Mouse (Mus musculus) frontal cortex, postnatal 25 days (tissue): ENCODE measurements around the gene Slc7a7.
"Not testable (repeated sequence)": the region's sequence is repeated elsewhere in the genome, so short reads cannot be mapped to it uniquely, and the experiment has no call there.

Source experiments
- DNase-seq, 2 experiments: peaks; one replicate each; pipeline ENCODE4 v3.0.0; 2022; ENCODE audit warnings: low spot score in 2 of 2

Gene Slc7a7

DNA sequence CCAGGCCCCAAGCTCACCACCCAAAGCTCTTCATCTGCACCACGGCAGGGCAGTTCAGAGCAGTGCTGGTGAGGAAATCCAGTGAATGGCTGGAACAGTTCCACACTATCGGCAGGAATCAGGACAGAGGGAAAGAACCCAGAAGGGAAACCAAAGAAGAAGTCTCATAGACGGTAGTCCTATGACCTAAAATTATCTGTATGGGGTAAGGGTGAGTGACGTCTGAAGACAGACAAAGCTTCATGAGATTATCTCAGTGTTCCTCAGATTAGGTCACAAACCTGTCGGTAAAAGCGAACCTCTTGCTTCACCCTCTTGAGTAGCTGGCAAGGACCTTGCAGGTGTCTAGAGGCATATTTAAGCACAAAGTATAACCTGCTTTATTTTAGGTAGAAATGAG, 40.4 kb downstream of the Slc7a7 start:
- no peak for DNase-seq

DNA sequence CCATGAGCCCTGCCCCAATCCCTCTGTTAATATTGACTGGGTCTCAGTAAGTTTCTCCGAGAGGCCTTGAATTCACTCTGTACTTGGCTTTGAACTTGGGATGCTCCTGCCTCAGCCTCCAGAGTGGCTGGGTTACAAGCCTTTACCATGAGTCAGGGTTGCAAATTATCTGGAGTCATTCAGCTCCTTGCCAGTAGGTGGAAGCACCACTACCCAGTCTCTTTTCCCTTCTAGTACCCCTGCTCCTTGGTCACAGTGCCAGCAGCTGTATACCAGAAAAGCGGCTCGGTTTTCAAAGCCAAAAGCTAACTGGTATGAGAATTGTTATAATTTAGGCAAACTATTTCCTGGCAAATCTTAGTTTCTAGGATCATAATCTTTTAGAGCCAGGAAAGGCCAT, 41.7 kb downstream of the Slc7a7 start:
- no peak for DNase-seq

DNA sequence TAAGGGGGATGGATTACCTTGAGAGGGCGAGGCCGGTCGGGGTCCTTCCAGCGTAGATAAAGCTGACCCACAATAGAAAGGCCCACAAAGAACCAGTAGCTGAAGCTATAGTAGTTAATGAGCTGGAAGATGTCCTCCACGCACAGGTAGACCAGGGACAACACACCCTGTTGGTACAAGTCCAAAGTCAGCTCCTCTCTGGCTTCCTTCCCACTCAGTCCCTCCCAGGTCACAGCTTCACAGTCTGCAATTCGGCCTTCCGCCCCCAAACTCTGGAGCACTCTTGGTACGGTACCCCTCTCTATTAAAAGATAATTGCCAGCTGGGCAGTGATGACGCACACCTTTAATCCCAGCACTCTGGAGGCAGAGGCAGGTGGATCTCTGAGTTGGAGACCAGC, 44.7 kb downstream of the Slc7a7 start:
- no peak for DNase-seq

DNA sequence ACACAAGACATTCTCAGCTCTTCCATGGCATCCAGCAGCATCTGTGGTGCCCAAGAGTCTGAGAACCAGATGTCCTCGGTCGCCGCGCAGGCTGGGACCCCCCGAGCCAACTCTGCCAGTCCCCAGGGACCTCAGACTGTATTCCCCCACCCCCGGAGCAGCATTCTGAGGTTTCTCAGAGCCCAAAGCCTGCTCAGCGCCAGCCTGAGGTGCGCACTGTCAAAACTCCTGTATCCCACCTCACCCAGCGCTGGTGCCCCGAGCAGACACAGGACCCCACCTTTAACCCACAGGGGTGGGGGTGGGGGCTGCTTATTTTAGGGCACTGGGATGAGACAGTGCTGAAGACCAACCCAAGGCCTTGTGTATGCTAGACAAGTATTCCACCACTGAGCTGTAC, 46.1 kb downstream of the Slc7a7 start:
- DNase-seq, result no peak

DNA sequence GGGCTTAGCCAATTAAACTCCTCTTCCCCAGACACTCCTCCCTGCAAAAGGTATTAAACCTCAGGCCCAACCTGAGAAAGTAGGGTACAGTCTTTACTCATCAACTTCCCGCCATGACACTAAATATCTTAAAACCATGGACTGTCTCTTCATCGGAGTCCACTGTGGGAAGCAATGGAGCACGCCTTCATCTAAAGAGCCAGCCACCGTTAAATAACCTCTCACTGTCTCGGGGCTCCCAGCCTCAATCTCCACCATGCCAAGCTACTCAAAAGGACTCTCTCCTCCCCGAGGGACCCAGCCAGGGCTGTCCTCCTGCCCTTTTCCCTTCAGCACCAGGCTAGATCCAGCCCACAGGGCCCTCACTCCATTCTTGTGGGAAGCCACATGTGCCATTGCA, 47.0 kb downstream of the Slc7a7 start:
- no peak for DNase-seq

DNA sequence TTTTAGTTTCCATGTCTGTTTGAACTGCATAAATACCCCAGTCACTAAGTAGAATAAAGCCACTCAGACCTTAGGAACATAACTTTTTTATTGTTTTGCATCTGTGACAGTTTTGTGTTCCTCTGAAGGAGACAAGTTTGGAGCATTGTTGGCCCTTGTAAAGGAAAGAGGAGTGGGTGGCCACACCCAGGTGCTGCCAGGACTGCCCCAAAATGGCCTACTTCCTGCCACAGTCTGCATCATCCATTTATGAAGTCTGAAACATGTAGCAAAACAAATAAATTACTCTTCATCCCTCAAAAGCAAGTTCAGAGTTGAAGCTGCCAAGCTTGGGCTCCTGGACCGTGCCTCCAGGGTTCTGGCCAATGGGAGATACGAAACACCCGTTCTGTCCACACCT, 48.2 kb downstream of the Slc7a7 start:
- DNase-seq, result no peak

DNA sequence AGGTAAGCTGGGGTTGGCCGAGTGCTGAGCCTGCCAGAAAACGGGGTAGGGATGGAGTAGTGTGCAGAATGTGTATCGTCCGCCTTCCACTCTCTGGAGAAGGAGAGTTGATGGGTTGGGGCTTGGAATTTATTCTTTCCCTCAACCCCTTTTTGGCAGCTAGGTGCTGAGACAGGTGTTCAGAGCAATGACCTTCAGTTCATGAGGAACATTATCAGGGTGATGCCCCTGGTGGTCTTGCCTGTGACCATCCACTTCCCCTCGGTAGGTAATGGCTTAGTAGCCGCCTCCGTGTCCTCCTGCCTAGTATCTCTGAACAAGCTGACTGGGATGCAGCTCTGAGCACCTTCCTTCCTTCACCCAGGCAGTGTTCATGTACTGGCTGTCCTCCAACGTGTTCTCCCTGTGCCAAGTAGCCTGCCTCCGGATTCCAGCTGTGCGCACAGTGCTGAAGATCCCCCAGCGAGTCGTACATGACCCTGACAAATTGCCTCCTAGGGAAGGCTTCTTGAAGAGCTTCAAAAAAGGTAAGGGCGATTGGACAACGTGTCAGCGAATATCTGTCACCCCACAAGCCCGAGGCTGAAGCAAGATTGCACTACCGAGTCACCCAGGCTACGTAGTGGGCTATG, 50.0 kb downstream of the Slc7a7 start:
- DNase-seq, result no peak

DNA sequence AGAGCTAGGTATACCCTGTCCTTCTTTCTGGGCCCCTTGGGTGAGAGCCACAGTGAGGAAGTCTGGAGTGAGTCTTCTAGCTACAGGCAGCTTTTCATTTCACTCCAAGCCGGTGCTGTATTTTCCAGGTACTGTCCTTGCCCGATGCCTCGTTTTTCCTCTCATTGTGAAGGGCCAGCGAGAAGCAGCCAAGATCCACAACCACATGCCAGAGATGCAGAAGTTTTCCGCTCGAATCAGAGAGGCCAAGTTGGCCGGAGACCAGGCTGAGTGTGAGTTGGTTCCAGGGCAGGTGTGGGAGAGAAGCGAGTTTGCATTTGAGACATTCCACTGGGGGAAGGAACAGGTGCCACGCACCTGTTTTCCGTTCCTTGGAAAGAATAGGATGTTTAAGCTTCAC, 51.0 kb downstream of the Slc7a7 start:
- DNase-seq, result no peak

DNA sequence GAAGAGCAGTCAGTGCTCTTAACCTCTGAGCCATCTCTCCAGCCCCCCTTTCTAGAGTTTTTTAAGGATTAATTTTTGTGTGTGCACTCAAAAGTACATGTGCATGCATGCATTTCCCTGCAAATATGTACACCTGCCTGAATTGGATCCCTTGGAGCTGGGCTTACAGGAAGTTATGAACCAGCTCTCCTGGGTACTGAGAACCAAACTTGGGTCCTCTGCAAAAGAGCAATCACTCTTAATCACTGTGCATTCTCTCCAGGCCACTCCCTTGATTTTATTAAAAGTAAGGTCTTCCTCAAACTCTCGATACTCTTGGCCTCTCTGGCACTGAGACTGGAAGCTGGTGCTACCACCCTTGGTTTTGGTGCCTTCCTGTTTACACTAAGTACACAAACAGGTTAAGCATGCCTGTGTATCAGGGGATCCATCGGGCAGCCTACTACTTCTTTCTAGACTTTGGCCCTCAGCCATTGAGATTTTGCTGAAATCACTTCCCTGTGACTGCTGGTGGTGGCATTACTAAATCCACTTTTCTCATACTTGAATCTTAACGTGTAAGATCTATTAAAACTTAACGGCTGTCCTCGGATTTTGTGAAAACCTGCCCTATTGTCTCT, 52.4 kb downstream of the Slc7a7 start:
- no peak for DNase-seq

DNA sequence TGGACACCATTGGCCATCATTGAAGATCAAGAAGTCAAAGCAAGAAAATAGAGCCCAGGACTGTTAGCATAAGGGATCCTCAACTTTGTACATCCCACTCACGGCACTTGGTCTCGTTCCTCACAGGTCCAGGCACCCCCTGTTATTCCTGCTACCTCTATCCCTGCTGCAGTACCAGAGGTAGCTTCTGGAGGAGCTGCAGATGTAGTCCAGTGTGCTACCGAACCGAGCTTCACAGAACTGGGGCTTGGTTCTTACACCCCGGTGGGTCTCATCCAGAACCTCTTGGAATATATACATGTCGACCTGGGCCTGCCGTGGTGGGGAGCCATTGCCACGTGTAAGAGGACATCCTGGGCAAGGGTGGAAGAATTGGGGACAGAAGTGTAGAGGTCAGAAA, 54.4 kb downstream of the Slc7a7 start:
- DNase-seq, result no peak

DNA sequence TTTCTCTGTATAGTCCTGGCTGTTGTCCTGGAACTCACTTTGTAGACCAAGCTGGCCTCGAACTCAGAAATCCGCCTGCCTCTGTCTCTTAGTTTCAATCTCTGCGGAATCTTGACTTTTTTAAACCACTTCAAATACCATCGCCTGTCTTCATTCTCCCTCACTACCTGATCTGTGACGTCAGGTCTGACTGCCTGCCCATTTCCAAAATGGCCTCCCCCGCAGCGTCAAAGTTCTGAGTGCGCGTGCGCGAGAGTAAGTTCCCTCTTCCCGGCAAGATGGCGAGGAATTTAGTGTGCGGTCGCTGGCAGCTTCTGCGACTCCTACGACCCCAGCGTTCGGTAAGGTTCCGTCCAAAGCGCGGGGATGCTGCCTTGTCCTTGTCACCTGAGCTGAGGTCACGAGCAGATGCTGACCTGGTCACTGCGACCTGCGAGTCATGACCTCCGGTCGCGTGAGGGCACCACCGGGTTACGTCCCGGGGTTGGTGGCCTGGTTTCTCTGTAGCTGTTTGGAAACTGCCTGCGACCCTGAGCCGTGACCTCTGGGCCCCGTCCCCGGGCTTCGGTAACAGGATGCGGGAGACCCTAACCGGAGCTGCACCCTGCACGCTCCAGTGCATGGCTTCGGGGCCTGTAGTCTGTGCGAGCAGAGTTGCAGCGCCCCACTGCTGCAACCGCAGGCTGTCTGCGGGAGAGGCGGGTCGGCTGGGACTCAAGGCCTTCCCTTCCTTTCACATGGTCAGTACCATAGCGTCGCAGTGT, 56.8 kb downstream of the Slc7a7 start, which contains the start of gene Oxa1l:
TSS of gene Oxa1l (plus strand) at position 258 of the 764 bp plus-strand sequence.
- DNase-seq, result peak; percentile 94 to 96

DNA sequence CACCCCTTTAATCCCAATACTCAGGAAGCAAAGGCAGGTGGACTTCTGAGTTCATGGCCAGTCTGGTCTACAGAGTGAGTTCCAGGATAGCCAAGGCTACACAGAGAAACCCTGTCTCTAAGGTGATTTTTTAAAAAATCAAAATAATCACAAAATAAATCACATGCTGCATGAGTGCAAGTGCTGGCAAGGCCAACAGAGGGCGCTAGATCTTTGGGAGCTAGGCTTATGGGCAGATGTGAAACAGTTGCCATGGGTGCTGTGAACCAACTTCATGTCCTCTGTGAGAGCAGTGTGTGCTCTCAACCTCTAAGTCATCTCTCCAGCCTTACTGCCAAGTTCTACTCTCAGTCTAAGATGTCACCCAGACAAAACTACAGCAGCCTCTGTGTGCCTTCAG, 63.2 kb downstream of the Slc7a7 start:
- no peak for DNase-seq

DNA sequence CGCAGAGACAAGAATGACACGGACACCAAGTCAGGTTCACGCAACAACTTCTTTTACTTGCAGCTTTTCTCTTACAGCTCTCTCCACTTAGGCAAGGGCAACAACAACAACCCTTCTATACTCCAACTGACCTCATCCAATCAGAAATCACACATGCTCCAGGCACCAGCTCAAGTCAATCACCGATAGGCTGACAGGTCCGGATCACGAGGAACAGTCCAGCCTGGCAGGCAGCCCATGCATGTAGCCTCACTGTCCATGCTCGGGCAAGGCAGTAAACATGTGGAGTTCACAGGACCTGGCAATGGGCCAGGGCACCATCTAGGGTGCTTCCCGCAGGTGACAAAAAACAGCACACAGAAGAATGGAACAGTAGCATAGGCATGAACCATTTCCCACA, 65.3 kb downstream of the Slc7a7 start:
- DNase-seq, result no peak

DNA sequence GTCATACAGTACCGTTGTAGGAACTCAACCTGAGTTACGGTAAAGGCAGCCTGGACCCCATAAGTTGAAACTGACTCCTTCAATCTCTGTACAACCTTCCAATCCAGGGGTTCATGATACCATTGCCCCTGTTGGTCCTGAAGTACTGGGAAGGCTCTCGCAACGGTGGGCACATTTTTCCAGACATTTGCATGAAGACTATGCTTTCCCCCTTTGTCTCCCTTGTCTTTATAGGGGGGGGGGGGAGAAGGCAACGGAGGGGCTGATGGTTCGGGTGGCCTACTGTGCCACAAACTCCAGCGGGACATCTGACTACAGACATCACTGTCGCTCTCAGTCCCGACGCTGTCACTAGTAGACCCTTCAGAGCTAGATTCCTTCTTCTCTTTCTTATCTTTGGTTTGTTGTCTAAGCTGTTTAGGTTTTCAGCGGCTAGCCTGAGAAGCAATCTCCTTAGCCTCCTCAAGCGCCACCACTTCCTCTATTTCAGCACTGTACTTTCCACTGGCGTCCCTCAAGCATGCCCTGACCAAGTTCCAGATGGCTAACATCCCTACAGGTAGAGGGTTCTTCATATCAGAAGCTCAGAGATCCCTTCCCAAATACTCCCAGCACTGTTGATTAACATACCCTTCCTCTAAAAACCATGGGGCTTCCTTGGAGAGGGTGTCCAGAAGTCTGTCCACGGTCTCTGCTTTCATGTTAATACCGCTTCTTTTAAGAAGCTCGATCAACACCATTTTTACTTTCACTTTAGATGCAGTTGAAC, 66.6 kb downstream of the Slc7a7 start:
- DNase-seq, result not testable (repeated sequence)

DNA sequence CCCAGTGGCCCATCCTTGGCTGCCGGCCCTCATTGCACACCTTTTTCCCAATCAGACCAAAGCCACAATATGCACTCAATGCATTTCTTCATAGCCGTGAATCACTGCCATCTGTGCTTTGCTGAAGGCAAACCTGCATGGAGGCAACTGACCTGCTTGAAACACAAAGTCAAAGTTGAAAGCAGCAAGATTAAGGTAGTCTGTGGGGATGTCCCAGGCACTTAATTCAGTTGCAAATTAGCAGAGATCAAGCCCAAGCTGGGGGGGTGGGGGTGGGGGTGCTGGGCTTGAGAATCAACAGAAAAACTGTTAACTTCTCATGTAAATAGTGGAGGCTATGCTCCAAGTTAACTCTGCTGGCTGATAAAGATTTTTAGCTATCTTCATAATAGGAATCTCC, 75.8 kb downstream of the Slc7a7 start:
- not testable (repeated sequence) for DNase-seq

DNA sequence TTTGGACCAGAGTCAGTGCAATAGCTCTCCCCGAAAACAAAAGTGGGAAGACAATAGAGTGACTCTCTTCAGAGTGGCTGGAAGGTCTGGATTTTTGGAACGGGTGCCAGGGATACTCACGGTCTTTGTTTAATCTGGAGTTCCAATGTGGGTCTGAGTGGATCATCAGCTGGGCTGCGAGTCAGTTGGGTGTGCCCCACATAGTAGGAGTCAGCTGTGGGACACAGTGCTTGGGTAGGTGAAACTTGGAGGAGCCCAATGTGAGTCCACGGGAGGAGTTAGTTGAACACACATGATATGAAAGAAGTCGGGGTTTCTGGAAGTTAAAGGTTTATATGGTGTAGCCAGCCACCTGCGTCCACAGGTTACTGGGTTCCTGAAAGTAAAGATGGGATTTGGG, 76.7 kb downstream of the Slc7a7 start:
- DNase-seq, result no peak

DNA sequence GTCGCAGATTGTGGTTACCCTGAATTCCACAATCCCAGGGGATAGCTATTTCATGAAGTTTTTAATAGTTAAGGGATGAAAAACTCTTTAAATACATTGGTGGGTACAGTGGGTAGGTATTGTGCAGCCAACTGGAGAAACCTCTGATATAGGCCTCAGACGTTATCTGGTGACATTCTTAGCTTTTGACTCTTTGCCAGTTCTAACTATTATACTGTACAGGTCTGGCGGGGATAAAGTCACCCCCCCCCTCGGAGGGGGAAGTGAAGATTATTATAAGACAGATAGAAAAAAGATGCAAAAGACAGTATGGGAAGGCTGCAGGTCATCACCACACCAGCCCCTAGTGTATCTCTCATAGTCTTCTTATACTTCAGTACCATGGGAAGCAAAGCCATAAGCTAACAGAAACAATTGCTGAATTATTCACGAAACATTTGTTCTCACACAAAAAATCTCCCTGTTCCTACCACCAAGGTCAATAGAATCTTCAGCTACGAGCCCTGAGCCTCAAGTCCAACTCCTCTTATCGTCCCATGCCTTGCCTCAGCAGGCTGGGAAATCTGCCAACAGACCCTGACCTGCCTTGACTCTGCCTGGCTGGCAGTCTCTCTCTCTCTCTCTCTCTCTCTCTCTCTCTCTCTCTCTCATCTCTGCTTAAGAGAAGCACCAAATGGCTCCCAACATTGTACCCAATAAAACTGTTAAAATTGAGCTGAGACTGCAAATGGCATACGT, 84.0 kb downstream of the Slc7a7 start:
- no peak for DNase-seq

DNA sequence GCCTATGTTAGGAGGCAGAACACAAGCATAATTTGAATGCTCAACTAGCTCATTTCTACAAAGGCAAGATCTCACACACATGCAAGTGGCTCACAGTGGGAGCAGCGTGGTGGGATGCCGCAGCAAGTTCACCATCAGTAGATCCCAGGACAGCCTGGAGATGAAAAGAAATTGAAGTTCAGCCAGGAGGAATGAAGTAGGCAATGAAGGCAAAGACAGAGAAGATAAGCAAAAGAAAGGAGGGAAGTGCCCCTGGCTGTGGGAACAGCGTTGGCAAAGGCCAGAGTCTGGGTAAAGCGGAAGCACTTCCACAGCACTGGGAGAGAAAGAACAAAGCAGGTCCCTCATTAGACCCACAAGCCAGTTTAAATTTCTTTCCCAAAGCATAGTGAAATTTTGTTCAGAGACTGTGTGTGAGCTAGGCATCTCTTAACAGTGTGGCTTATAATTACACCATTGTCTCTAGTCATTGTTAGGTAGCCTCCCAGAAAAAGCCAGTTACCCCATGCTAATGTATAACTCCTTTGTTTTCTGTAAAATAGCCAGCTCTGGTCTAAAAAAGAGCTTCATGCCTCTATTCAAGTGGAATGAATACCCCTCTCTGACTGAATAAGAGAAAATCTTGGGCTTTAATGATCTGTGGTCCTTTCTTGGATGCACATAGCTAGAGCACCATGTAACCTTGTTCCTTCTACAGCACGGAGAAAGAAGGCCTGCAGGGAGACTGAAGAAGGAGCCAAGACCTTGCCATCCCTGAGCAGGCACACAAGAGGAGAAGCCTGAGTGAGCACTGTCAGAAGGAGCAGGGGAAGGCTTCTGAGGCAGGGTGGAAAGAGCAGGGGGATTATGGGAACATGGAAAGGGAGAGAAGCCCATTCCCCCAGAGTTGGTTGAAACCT, 85.2 kb downstream of the Slc7a7 start:
- no peak for DNase-seq

DNA sequence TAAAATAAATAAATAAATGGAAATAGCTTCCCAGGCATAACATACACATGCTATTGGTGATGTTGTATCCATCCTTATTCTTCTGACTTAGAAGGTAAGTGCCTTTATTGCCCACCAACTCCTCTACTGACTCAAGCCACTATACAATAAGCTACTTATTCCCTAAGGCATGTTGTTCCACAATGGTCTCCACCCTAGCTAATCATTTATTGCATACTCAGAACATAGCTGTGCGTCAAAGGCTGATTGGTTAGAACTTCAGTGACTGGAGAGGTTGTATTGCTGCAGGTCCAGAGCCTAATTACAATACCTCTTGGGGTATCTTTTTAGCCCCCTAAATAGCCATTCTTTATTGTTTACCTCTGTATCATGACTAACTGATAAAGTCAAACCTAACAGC, 86.4 kb downstream of the Slc7a7 start:
- DNase-seq, result no peak

DNA sequence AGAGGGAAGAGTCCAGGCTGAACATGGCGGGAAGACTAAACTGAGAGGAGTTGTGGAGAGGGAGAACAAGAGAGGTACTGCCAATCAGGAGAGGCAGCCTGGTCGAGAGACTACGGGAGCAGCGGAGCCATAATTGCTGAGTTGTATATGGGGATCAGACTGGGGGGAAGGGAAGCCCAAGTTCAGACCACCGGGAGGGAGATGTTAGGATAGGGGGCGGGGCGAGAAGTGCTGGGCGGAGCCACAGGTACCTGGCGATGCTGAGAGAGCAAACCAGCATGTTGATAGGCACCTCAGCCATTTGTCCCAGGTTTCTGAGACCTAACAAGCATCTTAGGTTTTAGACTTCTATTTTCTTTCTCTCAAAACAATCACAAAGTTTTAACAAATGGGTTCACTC, 88.4 kb downstream of the Slc7a7 start:
- no peak for DNase-seq

DNA sequence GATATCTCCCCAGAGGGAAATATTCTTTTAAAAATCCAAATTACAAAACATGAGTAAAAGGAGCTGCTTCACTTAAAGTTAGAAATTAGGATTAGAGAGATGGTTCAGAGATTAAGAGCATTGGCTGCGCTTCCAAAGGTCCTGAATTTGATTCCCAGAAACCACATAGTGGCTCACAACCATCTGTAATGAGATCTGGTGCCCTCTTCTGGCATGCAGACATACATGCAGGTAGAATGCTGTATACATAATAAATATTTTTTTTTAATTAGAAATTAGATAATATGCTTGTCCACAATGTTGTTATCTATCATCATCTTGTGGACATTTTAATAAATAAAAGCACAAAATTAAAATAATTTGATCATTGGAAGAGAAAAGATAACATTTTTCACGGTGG, 89.0 kb downstream of the Slc7a7 start:
- DNase-seq, result no peak
